Mouse (Mus musculus) myocyte (in vitro differentiated cells): Measurements from ENCODE around the gene Gm20662. TPM values are rescaled to one million over a fixed set of nuclear protein-coding genes. Genes with fewer than 3 reads are reported as not detected.

Experiments used
- H3K27me3 ChIP-seq: one replicate; pipeline ENCODE4 v1.6.1; 2011; ENCODE audit not compliant: control insufficient read depth, insufficient read depth, insufficient read length
- H3K36me3 ChIP-seq: one replicate; pipeline ENCODE4 v1.6.1; 2011; ENCODE audit not compliant: control insufficient read depth, insufficient read depth
- H3K4me2 ChIP-seq: one replicate; pipeline ENCODE4 v1.6.1; 2011; ENCODE audit warnings: low read depth, control low read depth
- H3K4me3 ChIP-seq: one replicate; pipeline ENCODE4 v1.5.1; 2011; ENCODE audit warnings: mild to moderate bottlenecking, control low read depth, moderate library complexity
- H3K79me2 ChIP-seq: one replicate; pipeline ENCODE4 v1.6.1; 2011; ENCODE audit not compliant: control insufficient read depth, insufficient read depth
- H3ac ChIP-seq: one replicate; pipeline ENCODE4 v1.6.1; 2011; ENCODE audit not compliant: control insufficient read depth, insufficient read length
- CEBPB ChIP-seq: IDR thresholded peaks from 2 replicates; pipeline ENCODE4 v1.6.1; 2011; ENCODE audit warnings: mild to moderate bottlenecking, moderate library complexity; ENCODE audit not compliant: poor library complexity, insufficient read depth, severe bottlenecking
- E2F4 ChIP-seq: IDR thresholded peaks from one replicate; pipeline ENCODE4 v1.6.1; 2011; ENCODE audit warnings: mild to moderate bottlenecking, control low read depth, moderate library complexity; ENCODE audit not compliant: insufficient read depth
- MAX ChIP-seq: IDR thresholded peaks from one replicate; pipeline ENCODE4 v1.6.1; 2011; ENCODE audit warnings: low read depth, mild to moderate bottlenecking, control low read depth
- MYOD1 ChIP-seq, 3 experiments: IDR thresholded peaks; one replicate each; pipeline ENCODE4 v1.6.1; 2011; ENCODE audit warnings: control low read depth in 2 of 3, low read depth in 2 of 3, mild to moderate bottlenecking in 2 of 3, moderate library complexity in 1 of 3; ENCODE audit not compliant: insufficient read length in 2 of 3, control insufficient read depth in 1 of 3
- MYOG ChIP-seq, 3 experiments: IDR thresholded peaks; one replicate each; pipeline ENCODE4 v1.6.1; 2011; ENCODE audit warnings: control low read depth in 2 of 3, low read depth in 2 of 3, mild to moderate bottlenecking in 2 of 3; ENCODE audit not compliant: insufficient read length in 2 of 3, control insufficient read depth in 1 of 3, insufficient read depth in 1 of 3
- POLR2A ChIP-seq: IDR thresholded peaks from one replicate; pipeline ENCODE4 v1.6.1; 2011; ENCODE audit warnings: low read depth, mild to moderate bottlenecking, control low read depth, moderate library complexity; ENCODE audit not compliant: insufficient read length
- POLR2AphosphoS2 ChIP-seq: IDR thresholded peaks from one replicate; pipeline ENCODE4 v1.6.1; 2011; ENCODE audit warnings: low read depth, control low read depth; ENCODE audit not compliant: insufficient read length
- REST ChIP-seq: IDR thresholded peaks from one replicate; pipeline ENCODE4 v1.6.1; 2011; ENCODE audit warnings: mild to moderate bottlenecking, control low read depth, moderate library complexity; ENCODE audit not compliant: insufficient read depth, insufficient read length
- SRF ChIP-seq: IDR thresholded peaks from one replicate; pipeline ENCODE4 v1.6.1; 2011; ENCODE audit warnings: low read depth; ENCODE audit not compliant: control insufficient read depth, insufficient read length
- TCF12 ChIP-seq: IDR thresholded peaks from one replicate; pipeline ENCODE4 v1.6.1; 2011; ENCODE audit warnings: mild to moderate bottlenecking, control low read depth; ENCODE audit not compliant: poor library complexity, insufficient read depth, severe bottlenecking
- TCF3 ChIP-seq: IDR thresholded peaks from one replicate; pipeline ENCODE4 v1.6.1; 2011; ENCODE audit warnings: low read depth, control low read depth; ENCODE audit not compliant: insufficient read length
- USF1 ChIP-seq: IDR thresholded peaks from one replicate; pipeline ENCODE4 v1.6.1; 2011; ENCODE audit warnings: low read depth, mild to moderate bottlenecking, control low read depth, moderate library complexity
- polyA plus RNA-seq: library from polyadenylated mRNA; unstranded; fragments of >200 nt; fragmentation: generic; extraction: Trizol; gene quantifications from one replicate; pipeline ENCODE4 v1.2.1, GENCODE M21; 2012; ENCODE audit warnings: missing spikeins

Gm20662 gene
- polyA plus RNA-seq, 1 experiment, result 0.82 TPM

GRCm38 (mm10) chr9:107994464-107994863 lies 1.7 kb upstream of the Gm20662 start:
- no peak overlapping the region for H3K4me3 ChIP-seq
- H3K4me2 ChIP-seq, result no peak overlapping the region
- peaks cover 37% of the 10 kb centered on the region for H3K27me3 ChIP-seq
- H3K36me3 ChIP-seq, result no peaks in the 10 kb centered on the region
- no peak for TF ChIP-seq USF1
- no peak for TF ChIP-seq MYOG (IDR thresholded peaks at IDR 0.05; ENCODE audit: control insufficient read depth in 1 of 3, insufficient read depth in 1 of 3, insufficient read length in 2 of 3, low read depth in 2 of 3)
- no peak for TF ChIP-seq SRF
- no peak for TF ChIP-seq CEBPB
- TF ChIP-seq REST, result no peak
- no peak for TF ChIP-seq POLR2AphosphoS2
- TF ChIP-seq MAX, result no peak
- no peak for TF ChIP-seq TCF12
- TF ChIP-seq MYOD1 (IDR thresholded peaks at IDR 0.05; ENCODE audit: control insufficient read depth in 1 of 3, insufficient read length in 2 of 3, low read depth in 2 of 3), result no peak
- no peak for TF ChIP-seq POLR2A
- TF ChIP-seq E2F4, result no peak
- TF ChIP-seq TCF3, result no peak
- no peaks in the 10 kb centered on the region for H3K79me2 ChIP-seq
- H3ac ChIP-seq, result no peak overlapping the region

- TF ChIP-seq TCF12 (no peak), MAX (no peak), CEBPB (no peak), E2F4 (no peak), SRF (no peak), MYOG (IDR thresholded peaks at IDR 0.05; ENCODE audit: control insufficient read depth in 1 of 3, insufficient read depth in 1 of 3, insufficient read length in 2 of 3, low read depth in 2 of 3) (no peak), REST (no peak)
- peaks cover 40% of the 10 kb centered on the region for H3K27me3 ChIP-seq
Observed at GRCm38 (mm10) chr9:107995513-107995912, 636 bp upstream of the Gm20662 start.

GRCm38 (mm10) chr9:108001922-108002770 lies 6.0 kb downstream of the Gm20662 start, which contains the start of gene Ip6k1:
Ip6k1 (plus strand) TSS chr9:108002501.
- H3K27me3 ChIP-seq, result peaks cover 25% of the 10 kb centered on the region
- H3K79me2 ChIP-seq, result peaks cover 41% of the 10 kb centered on the region
- no peaks in the 10 kb centered on the region for H3K36me3 ChIP-seq
- H3ac ChIP-seq, result peak within 1 kb of the TSS; percentile 62
- peak; percentile 87 for TF ChIP-seq POLR2A
- TF ChIP-seq MYOD1 (IDR thresholded peaks at IDR 0.05; ENCODE audit: control insufficient read depth in 1 of 3, insufficient read length in 2 of 3, low read depth in 2 of 3), result no peak
- TF ChIP-seq SRF, result peak; percentile 19
- no peak for TF ChIP-seq MYOG (IDR thresholded peaks at IDR 0.05; ENCODE audit: control insufficient read depth in 1 of 3, insufficient read depth in 1 of 3, insufficient read length in 2 of 3, low read depth in 2 of 3)
- TF ChIP-seq USF1, result peak; percentile 100
- TF ChIP-seq POLR2AphosphoS2, result peak; percentile 82
- TF ChIP-seq TCF12, result no peak
- peak within 1 kb of the TSS; percentile 94 for H3K4me2 ChIP-seq
- H3K4me3 ChIP-seq, result peak within 1 kb of the TSS; percentile 45

More at GRCm38 (mm10) chr9:107995513-107995912, 636 bp upstream of the Gm20662 start:
- H3K36me3 ChIP-seq, result no peaks in the 10 kb centered on the region
- no peaks in the 10 kb centered on the region for H3K79me2 ChIP-seq
- H3K4me3 ChIP-seq, result no peak overlapping the region
- no peak overlapping the region for H3ac ChIP-seq
- no peak overlapping the region for H3K4me2 ChIP-seq

- H3K4me2 ChIP-seq, result peak overlapping the region; percentile 94
- H3K79me2 ChIP-seq, result peaks cover 49% of the 10 kb centered on the region
- no peaks in the 10 kb centered on the region for H3K36me3 ChIP-seq
- TF ChIP-seq E2F4 (no peak), MAX (no peak), TCF12 (no peak), TCF3 (no peak), POLR2AphosphoS2 (no peak), POLR2A (no peak), SRF (no peak), USF1 (no peak), REST (no peak), MYOD1 (IDR thresholded peaks at IDR 0.05; ENCODE audit: control insufficient read depth in 1 of 3, insufficient read length in 2 of 3, low read depth in 2 of 3) (no peak), CEBPB (no peak), MYOG (IDR thresholded peaks at IDR 0.05; ENCODE audit: control insufficient read depth in 1 of 3, insufficient read depth in 1 of 3, insufficient read length in 2 of 3, low read depth in 2 of 3) (no peak)
- H3K4me3 ChIP-seq, result peak overlapping the region; percentile 45
- H3ac ChIP-seq, result peak overlapping the region; percentile 62
- peaks cover 18% of the 10 kb centered on the region for H3K27me3 ChIP-seq
Observed at GRCm38 (mm10) chr9:108002778-108003530, 6.8 kb downstream of the Gm20662 start.
